Mouse (Mus musculus) T-cell, adult 2 months (primary cell): ENCODE results near the gene Il17a.
"Not testable (repeated sequence)": the region's sequence is repeated elsewhere in the genome, so short reads cannot be mapped to it uniquely, and the experiment has no call there.

Source experiments
- DNase-seq: peaks from one replicate; pipeline ENCODE4 v3.0.0; 2022; ENCODE audit warnings: low spot score

Il17a gene

GRCm38 (mm10) chr1:20730903-20731302 lies at the start of gene Il17a:
Il17a (plus strand) TSS chr1:20730905.
- DNase-seq = no peak

GRCm38 (mm10) chr1:20682849-20683248 lies 47.9 kb upstream of the Il17a start:
- no peak for DNase-seq

- DNase-seq = no peak
These were observed 47.3 kb upstream of the Il17a start for GRCm38 (mm10) chr1:20683386-20683785.

- no peak for DNase-seq
These were observed 46.9 kb upstream of the Il17a start for GRCm38 (mm10) chr1:20683853-20684252.

- DNase-seq = no peak
These were observed 46.3 kb upstream of the Il17a start for GRCm38 (mm10) chr1:20684403-20684802.

- no peak for DNase-seq
These were observed 45.3 kb upstream of the Il17a start for GRCm38 (mm10) chr1:20685393-20685792.

- no peak for DNase-seq
These were observed 44.8 kb upstream of the Il17a start for GRCm38 (mm10) chr1:20685907-20686306.

GRCm38 (mm10) chr1:20691336-20691735 lies 39.4 kb upstream of the Il17a start:
- no peak for DNase-seq

- DNase-seq = no peak
These were observed 36.9 kb upstream of the Il17a start for GRCm38 (mm10) chr1:20693634-20694313.

GRCm38 (mm10) chr1:20700011-20700410 lies 30.7 kb upstream of the Il17a start:
- no peak for DNase-seq

GRCm38 (mm10) chr1:20736572-20736971 lies 5.9 kb downstream of the Il17a start:
- no peak for DNase-seq

GRCm38 (mm10) chr1:20738483-20738882 lies 7.8 kb downstream of the Il17a start:
- no peak for DNase-seq

- no peak for DNase-seq
These were observed 9.8 kb downstream of the Il17a start for GRCm38 (mm10) chr1:20740496-20740998.

- no peak for DNase-seq
These were observed 23.7 kb downstream of the Il17a start for GRCm38 (mm10) chr1:20754439-20754838.

GRCm38 (mm10) chr1:20757586-20757985 lies 26.9 kb downstream of the Il17a start:
- DNase-seq = no peak

- no peak for DNase-seq
These were observed 29.1 kb downstream of the Il17a start for GRCm38 (mm10) chr1:20759799-20760198.

GRCm38 (mm10) chr1:20760331-20760730 lies 29.6 kb downstream of the Il17a start:
- no peak for DNase-seq

GRCm38 (mm10) chr1:20761411-20761810 lies 30.7 kb downstream of the Il17a start:
- DNase-seq = no peak

- no peak for DNase-seq
These were observed 35.8 kb downstream of the Il17a start for GRCm38 (mm10) chr1:20766526-20766925.

- DNase-seq = not testable (repeated sequence)
These were observed 43.5 kb downstream of the Il17a start for GRCm38 (mm10) chr1:20774026-20774730.

- no peak for DNase-seq
These were observed 47.7 kb downstream of the Il17a start for GRCm38 (mm10) chr1:20778366-20778765.
